Mouse (Mus musculus): Measurements from ENCODE around the gene Tyrobp.

DNA sequence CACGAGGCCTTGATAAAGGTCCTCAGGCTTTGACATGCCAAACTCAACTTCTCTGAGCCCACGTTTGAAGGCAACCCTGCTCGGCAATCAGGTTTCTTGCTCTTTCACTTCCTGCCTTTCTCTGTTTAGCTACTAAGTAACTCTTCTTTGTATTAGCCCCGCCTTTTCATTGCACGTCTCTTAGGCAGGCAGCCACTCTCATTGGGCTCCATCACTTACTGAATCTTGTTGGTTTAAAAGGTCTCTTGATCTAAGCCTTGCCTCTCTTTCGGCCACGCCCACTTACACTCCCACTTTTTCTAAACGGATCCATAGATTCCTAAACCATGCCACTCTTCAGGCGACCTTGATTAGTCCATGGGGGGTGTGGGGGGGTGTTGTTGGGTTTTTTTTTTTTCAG lies 30.1 kb downstream of the Tyrobp start:
- TF ChIP-seq POLR2A (IDR thresholded peaks at IDR 0.05; ENCODE audit: low read depth, low read length) (no peak), CTCF (conservative IDR thresholded peaks at IDR 0.05; ENCODE audit: insufficient read depth, insufficient read length, low read depth, low read length) (no peak)
